Mouse (Mus musculus) MEL (cell line): Measurements from ENCODE around the gene Psmb11. TPM values are rescaled to one million over a fixed set of nuclear protein-coding genes. Genes with fewer than 3 reads are reported as not detected.
A peak's percentile ranks its signal among the peaks of the same experiment; 100 is the strongest.

Experiments used
- DNase-seq: peaks from one replicate; pipeline ENCODE4 v3.0.0; 2011; ENCODE audit warnings: low read depth, low spot score
- H3K27ac ChIP-seq: 2 replicates; pipeline ENCODE4 v1.5.1; 2012; ENCODE audit warnings: low read depth, mild to moderate bottlenecking, control low read depth, low read length, moderate library complexity; ENCODE audit not compliant: control insufficient read depth
- H3K27me3 ChIP-seq, 2 experiments: fragments of 150-350 bp in 1 of 2; sonication (generic) in 1 of 2; 2 replicates each; pipeline ENCODE4 v1.6.1; 2012; ENCODE audit warnings: low read length in 2 of 2, mild to moderate bottlenecking in 2 of 2, improper control_type of control experiment in 1 of 2, moderate library complexity in 1 of 2; ENCODE audit not compliant: insufficient read depth in 2 of 2, control insufficient read depth in 1 of 2
- H3K36me3 ChIP-seq, 2 experiments: 2 replicates each; pipeline ENCODE4 v1.6.1; 2012 to 2014; ENCODE audit warnings: low read length in 2 of 2, improper control_type of control experiment in 1 of 2, inconsistent platforms in 1 of 2, mild to moderate bottlenecking in 1 of 2; ENCODE audit not compliant: insufficient read depth in 2 of 2, control insufficient read depth in 1 of 2
- H3K4me1 ChIP-seq, 2 experiments: fragments of 150-350 bp in 1 of 2; sonication (generic) in 1 of 2; 2 replicates each; pipeline ENCODE4 v1.6.1; 2012; ENCODE audit warnings: low read length in 2 of 2, improper control_type of control experiment in 1 of 2, mild to moderate bottlenecking in 1 of 2; ENCODE audit not compliant: insufficient read depth in 2 of 2, control insufficient read depth in 1 of 2
- H3K4me3 ChIP-seq, 2 experiments: fragments of 150-350 bp in 1 of 2; sonication (generic) in 1 of 2; 2 replicates each; pipeline ENCODE4 v1.5.1; 2012; ENCODE audit warnings: low read depth in 2 of 2, low read length in 2 of 2, mild to moderate bottlenecking in 2 of 2, moderate library complexity in 2 of 2, control low read depth in 1 of 2, improper control_type of control experiment in 1 of 2; ENCODE audit not compliant: control insufficient read depth in 1 of 2, insufficient read depth in 1 of 2
- H3K79me2 ChIP-seq: 2 replicates; pipeline ENCODE4 v1.6.1; 2012; ENCODE audit warnings: mild to moderate bottlenecking, low read length, moderate library complexity; ENCODE audit not compliant: control insufficient read depth, poor library complexity, insufficient read depth
- H3K9ac ChIP-seq: 2 replicates; pipeline ENCODE4 v1.6.1; 2012; ENCODE audit warnings: low read depth, mild to moderate bottlenecking, control low read depth, low read length, moderate library complexity; ENCODE audit not compliant: control insufficient read depth, poor library complexity, severe bottlenecking
- H3K9me3 ChIP-seq: fragments of 150-350 bp; sonication (generic); replicated peaks from 2 replicates; pipeline ENCODE4 v1.6.1; 2012; ENCODE audit warnings: mild to moderate bottlenecking, low read length, improper control_type of control experiment, moderate library complexity; ENCODE audit not compliant: insufficient read depth
- BHLHE40 ChIP-seq: IDR thresholded peaks from 2 replicates; pipeline ENCODE4 v1.6.1; 2012; ENCODE audit warnings: low read depth, mild to moderate bottlenecking, inconsistent platforms, low read length, improper control_type of control experiment, borderline replicate concordance
- CHD2 ChIP-seq: IDR thresholded peaks from 2 replicates; pipeline ENCODE4 v1.6.1; 2011; ENCODE audit warnings: low read length, improper control_type of control experiment
- CTCF ChIP-seq, 3 experiments: IDR thresholded peaks in 2 of 3; conservative IDR thresholded peaks in 1 of 3; 2 replicates each; pipeline ENCODE4 v1.5.1; 2011 to 2012; ENCODE audit warnings: low read length in 3 of 3, low read depth in 2 of 3, mild to moderate bottlenecking in 2 of 3, improper control_type of control experiment in 1 of 3, inconsistent platforms in 1 of 3, mixed read lengths in 1 of 3, moderate library complexity in 1 of 3; ENCODE audit not compliant: control insufficient read depth in 1 of 3, insufficient read depth in 1 of 3, poor library complexity in 1 of 3, severe bottlenecking in 1 of 3
- E2F4 ChIP-seq: IDR thresholded peaks from 2 replicates; pipeline ENCODE4 v1.6.1; 2011; ENCODE audit warnings: low read depth, low read length, improper control_type of control experiment, borderline replicate concordance
- ETS1 ChIP-seq: IDR thresholded peaks from 2 replicates; pipeline ENCODE4 v1.6.1; 2012; ENCODE audit warnings: low read depth, mild to moderate bottlenecking, inconsistent platforms, low read length, improper control_type of control experiment, moderate library complexity
- HCFC1 ChIP-seq: IDR thresholded peaks from 2 replicates; pipeline ENCODE4 v1.6.1; 2012; ENCODE audit warnings: low read depth, mild to moderate bottlenecking, inconsistent platforms, low read length, improper control_type of control experiment, moderate library complexity
- JUND ChIP-seq: IDR thresholded peaks from 2 replicates; pipeline ENCODE4 v1.6.1; 2011; ENCODE audit warnings: low read depth, mild to moderate bottlenecking, improper control_type of control experiment, low read length
- MAFK ChIP-seq: IDR thresholded peaks from 2 replicates; pipeline ENCODE4 v1.6.1; 2011; ENCODE audit warnings: low read depth, mild to moderate bottlenecking, low read length, improper control_type of control experiment, borderline replicate concordance
- MAX ChIP-seq: IDR thresholded peaks from 2 replicates; pipeline ENCODE4 v1.6.1; 2011; ENCODE audit warnings: low read length, improper control_type of control experiment
- MAZ ChIP-seq: IDR thresholded peaks from 2 replicates; pipeline ENCODE4 v1.6.1; 2012; ENCODE audit warnings: low read depth, mild to moderate bottlenecking, inconsistent platforms, low read length, improper control_type of control experiment
- MEF2A ChIP-seq: IDR thresholded peaks from 2 replicates; pipeline ENCODE4 v1.6.1; 2014; ENCODE audit warnings: low read depth, mild to moderate bottlenecking, inconsistent platforms, low read length, improper control_type of control experiment; ENCODE audit not compliant: poor library complexity, insufficient replicate concordance, severe bottlenecking; ENCODE audit errors: extremely low read depth
- MXI1 ChIP-seq: IDR thresholded peaks from 2 replicates; pipeline ENCODE4 v1.6.1; 2011; ENCODE audit warnings: mild to moderate bottlenecking, low read depth, low read length, improper control_type of control experiment
- NRF1 ChIP-seq: IDR thresholded peaks from 2 replicates; pipeline ENCODE4 v1.6.1; 2014; ENCODE audit warnings: low read depth, mild to moderate bottlenecking, inconsistent platforms, low read length, improper control_type of control experiment, moderate library complexity; ENCODE audit not compliant: poor library complexity, insufficient read depth, severe bottlenecking
- POLR2A ChIP-seq, 2 experiments: IDR thresholded peaks; 2 replicates each; pipeline ENCODE4 v1.6.1; 2011 to 2012; ENCODE audit warnings: low read length in 2 of 2, mild to moderate bottlenecking in 2 of 2, control low read depth in 1 of 2, improper control_type of control experiment in 1 of 2, low read depth in 1 of 2, moderate library complexity in 1 of 2; ENCODE audit not compliant: control insufficient read depth in 1 of 2, insufficient read depth in 1 of 2, poor library complexity in 1 of 2
- POLR2AphosphoS2 ChIP-seq: IDR thresholded peaks from 2 replicates; pipeline ENCODE4 v1.6.1; 2011; ENCODE audit warnings: low read length, improper control_type of control experiment
- POLR2AphosphoS5 ChIP-seq: IDR thresholded peaks from 2 replicates; pipeline ENCODE4 v1.6.1; 2012; ENCODE audit warnings: low read depth, borderline replicate concordance, mild to moderate bottlenecking, inconsistent platforms, low read length, moderate library complexity, mixed read lengths
- RAD21 ChIP-seq: IDR thresholded peaks from 2 replicates; pipeline ENCODE4 v1.6.1; 2011; ENCODE audit warnings: mild to moderate bottlenecking, low read depth, low read length, improper control_type of control experiment
- SMC3 ChIP-seq: IDR thresholded peaks from 2 replicates; pipeline ENCODE4 v1.6.1; 2011; ENCODE audit warnings: low read depth, low read length, improper control_type of control experiment
- TCF12 ChIP-seq: IDR thresholded peaks from 2 replicates; pipeline ENCODE4 v1.6.1; 2014; ENCODE audit warnings: low read depth, mild to moderate bottlenecking, inconsistent platforms, low read length, improper control_type of control experiment, moderate library complexity
- UBTF ChIP-seq: IDR thresholded peaks from 2 replicates; pipeline ENCODE4 v1.6.1; 2012; ENCODE audit warnings: low read depth, mild to moderate bottlenecking, inconsistent platforms, low read length, improper control_type of control experiment, moderate library complexity, borderline replicate concordance; ENCODE audit not compliant: insufficient read depth
- ZC3H11A ChIP-seq: IDR thresholded peaks from 2 replicates; pipeline ENCODE4 v1.6.1; 2012; ENCODE audit warnings: low read depth, mild to moderate bottlenecking, inconsistent platforms, low read length, improper control_type of control experiment
- ZKSCAN1 ChIP-seq: IDR thresholded peaks from 2 replicates; pipeline ENCODE4 v1.6.1; 2012; ENCODE audit warnings: low read depth, mild to moderate bottlenecking, inconsistent platforms, low read length, improper control_type of control experiment, moderate library complexity
- ZMIZ1 ChIP-seq: IDR thresholded peaks from 2 replicates; pipeline ENCODE4 v1.6.1; 2012; ENCODE audit warnings: low read depth, mild to moderate bottlenecking, inconsistent platforms, low read length, improper control_type of control experiment, moderate library complexity
- polyA plus RNA-seq, 2 experiments: library from polyadenylated mRNA; stranded (reverse) in 1 of 2; unstranded in 1 of 2; fragments of >175 nt in 1 of 2; fragments of >200 nt in 1 of 2; gene quantifications; 2 replicates each; pipeline versions ENCODE4 v1.2.1 to v1.2.4; 2012; ENCODE audit warnings: low replicate concordance in 2 of 2, low read depth in 1 of 2; ENCODE audit not compliant: insufficient read length in 2 of 2, insufficient read depth in 1 of 2, missing spikeins in 1 of 2
- total RNA-seq: library from RNA; depleted of rRNA; stranded (reverse); fragments of 300-350 nt; gene quantifications from 2 replicates; pipeline ENCODE4 v1.2.3, GENCODE M21; 2012

Psmb11 gene
- total and polyA plus RNA-seq, 3 experiments, result 0.06 TPM; not detected in 2

DNA sequence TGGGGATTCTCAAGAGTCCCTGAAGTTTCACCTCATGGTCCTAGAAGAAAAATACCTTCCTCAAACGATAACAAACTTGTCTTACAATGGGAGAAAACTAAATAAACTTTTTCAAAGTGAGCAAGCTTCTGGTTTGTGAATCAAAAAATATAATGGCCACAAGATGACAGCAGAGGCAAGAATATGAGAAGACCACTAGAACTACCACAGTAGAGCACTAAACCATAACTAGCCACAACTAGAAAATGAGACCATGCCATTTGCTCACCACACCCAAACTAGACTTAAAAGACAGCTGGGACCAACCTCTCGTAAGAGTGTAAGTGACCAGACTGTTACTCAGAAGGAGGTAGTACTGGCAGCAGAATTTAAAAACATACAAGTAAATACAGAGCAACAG lies 38.8 kb downstream of the Psmb11 start:
- no peak overlapping the region for H3K27ac ChIP-seq
- H3K27me3 ChIP-seq, result no peaks in the 10 kb centered on the region
- peak; percentile 74 for DNase-seq
- no peaks in the 10 kb centered on the region for H3K9me3 ChIP-seq
- no peak overlapping the region for H3K9ac ChIP-seq
- no peaks in the 10 kb centered on the region for H3K4me1 ChIP-seq
- peaks cover 0 to 20% of the 10 kb centered on the region in 2 experiments; a peak in 2 of 4 replicates for H3K36me3 ChIP-seq
- TF ChIP-seq ETS1 (no peak), CHD2 (no peak), MEF2A (no peak), SMC3 (peak; percentile 60), RAD21 (peak; percentile 53), CTCF (IDR thresholded peaks at IDR 0.05 in 2 of 3, conservative IDR thresholded peaks at IDR 0.05 in 1 of 3; ENCODE audit: control insufficient read depth in 1 of 3, insufficient read depth in 1 of 3, low read depth in 2 of 3, low read length in 3 of 3, poor library complexity in 1 of 3, severe bottlenecking in 1 of 3) (peak in 2 of 3 experiments; percentile 36 to 70; a peak in 4 of 6 replicates), ZC3H11A (peak; percentile 2; the same call in 1 of the 2 replicates), HCFC1 (no peak), ZKSCAN1 (no peak), TCF12 (no peak), POLR2AphosphoS2 (no peak)
- H3K4me3 ChIP-seq, result no peak overlapping the region
- no peaks in the 10 kb centered on the region for H3K79me2 ChIP-seq

DNA sequence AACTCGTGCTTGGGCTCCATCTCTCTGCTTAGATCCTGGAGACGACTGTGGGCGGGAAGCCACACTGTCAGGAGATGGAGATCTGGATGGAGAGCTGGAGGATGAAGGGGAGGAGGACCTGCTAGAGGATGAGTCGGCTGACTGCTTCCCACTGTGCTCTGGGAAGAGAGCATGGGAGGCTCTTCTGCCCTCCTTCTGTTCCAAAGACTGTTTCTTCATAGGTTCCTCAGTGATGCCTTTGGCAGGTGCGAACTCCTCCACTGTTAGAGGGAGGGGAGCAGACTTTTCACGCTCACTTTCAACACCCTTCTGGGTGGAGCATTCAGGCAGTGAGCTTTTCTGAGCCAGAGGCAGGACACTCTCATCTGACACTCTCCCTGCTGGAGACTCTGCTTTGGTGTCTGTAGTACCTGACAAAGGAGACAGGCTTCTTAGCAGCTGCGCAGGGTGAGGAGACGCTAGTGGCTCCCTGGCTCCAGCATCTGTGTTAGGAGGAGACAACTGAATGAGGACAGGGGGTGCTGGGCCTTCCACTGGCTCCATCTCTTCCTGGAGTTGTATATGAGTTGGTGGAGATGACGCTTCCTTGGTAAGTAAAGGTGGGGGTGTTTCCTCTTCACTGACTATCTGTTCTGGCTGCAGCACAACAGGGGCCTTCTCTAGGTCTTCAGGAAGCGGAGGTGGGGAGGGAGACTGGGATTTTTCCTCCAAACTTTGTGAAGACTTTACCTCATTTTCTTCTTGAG lies 43.4 kb downstream of the Psmb11 start:
- no peaks in the 10 kb centered on the region for H3K27me3 ChIP-seq
- H3K9ac ChIP-seq, result no peak overlapping the region
- no peaks in the 10 kb centered on the region for H3K9me3 ChIP-seq
- TF ChIP-seq BHLHE40, result no peak
- TF ChIP-seq E2F4, result no peak
- TF ChIP-seq NRF1, result no peak
- TF ChIP-seq JUND, result no peak
- TF ChIP-seq MXI1, result no peak
- no peak for TF ChIP-seq MAX
- TF ChIP-seq POLR2AphosphoS5, result no peak
- no peak for TF ChIP-seq UBTF
- TF ChIP-seq POLR2A (IDR thresholded peaks at IDR 0.05; ENCODE audit: control insufficient read depth in 1 of 2, insufficient read depth in 1 of 2, low read depth in 1 of 2, low read length in 2 of 2, poor library complexity in 1 of 2), result no peak
- no peak for TF ChIP-seq MAFK
- TF ChIP-seq MAZ, result no peak
- TF ChIP-seq ZMIZ1, result no peak
- no peak for TF ChIP-seq ZC3H11A
- TF ChIP-seq, all 39 proteins: peak for 0
- H3K36me3 ChIP-seq, result peaks cover 0 to 25% of the 10 kb centered on the region in 2 experiments; a peak in 2 of 4 replicates
- no peak for DNase-seq
- no peaks in the 10 kb centered on the region for H3K4me1 ChIP-seq
- no peak overlapping the region for H3K27ac ChIP-seq
- no peak overlapping the region for H3K4me3 ChIP-seq
- no peaks in the 10 kb centered on the region for H3K79me2 ChIP-seq
